Mouse (Mus musculus): ENCODE data around the gene Prima1. TPM values are rescaled to one million over a fixed set of nuclear protein-coding genes. Genes with fewer than 3 reads are reported as not detected.

Prima1 gene
- total RNA-seq, 2 experiments from 2014 or later = not detected

- ATAC-seq (replicated peaks; ENCODE audit: poor library complexity) = no peak
Observed at GRCm38 (mm10) chr12:103157129-103157910, 84.6 kb downstream of the Prima1 start.

- ATAC-seq (replicated peaks; ENCODE audit: poor library complexity) = no peak
Observed at GRCm38 (mm10) chr12:103155406-103155805, 86.5 kb downstream of the Prima1 start.

- no peak for ATAC-seq (replicated peaks; ENCODE audit: poor library complexity)
Observed at GRCm38 (mm10) chr12:103154927-103155326, 87.0 kb downstream of the Prima1 start.

GRCm38 (mm10) chr12:103150247-103150646, 91.7 kb downstream of the Prima1 start:
- no peak for ATAC-seq (replicated peaks; ENCODE audit: poor library complexity)

Other genes starting within 250 kb of the Prima1 start
- not detected in 2 replicates for gene Fam181a, start 68.8 kb upstream of the Prima1 start, total RNA-seq (2015)
- gene Fam181a, start 68.8 kb upstream of the Prima1 start, total RNA-seq (2017) = not detected in 2 replicates
- gene Asb2, start 113.9 kb upstream of the Prima1 start, total RNA-seq (2015) = 0.10 TPM in 1 of 2 replicates, not detected in the other
- not detected in 2 replicates for gene Asb2, start 113.9 kb upstream of the Prima1 start, total RNA-seq (2017)
- gene Otub2, start 146.5 kb upstream of the Prima1 start, total RNA-seq (2015) = 0.54 and 3.0 TPM in 2 replicates
- 0.54 and 1.3 TPM in 2 replicates for gene Otub2, start 146.5 kb upstream of the Prima1 start, total RNA-seq (2017)
- 1.5 and 3.0 TPM in 2 replicates for gene 9330161L09Rik, start 165.7 kb upstream of the Prima1 start, total RNA-seq (2015)
- gene 9330161L09Rik, start 165.7 kb upstream of the Prima1 start, total RNA-seq (2017) = 0.25 and 0.47 TPM in 2 replicates
- gene Ddx24, start 183.7 kb upstream of the Prima1 start, total RNA-seq (2015) = 77.9 and 79.7 TPM in 2 replicates
- 82.6 and 119 TPM in 2 replicates for gene Ddx24, start 183.7 kb upstream of the Prima1 start, total RNA-seq (2017)
- 61.5 and 79.9 TPM in 2 replicates for gene Ifi27, start 192.1 kb upstream of the Prima1 start, total RNA-seq (2015)
- 51.8 and 55.5 TPM in 2 replicates for gene Ifi27, start 192.1 kb upstream of the Prima1 start, total RNA-seq (2017)
- gene Ifi27l2a, start 201.5 kb upstream of the Prima1 start, total RNA-seq (2015) = 6.0 and 9.2 TPM in 2 replicates
- gene Ifi27l2a, start 201.5 kb upstream of the Prima1 start, total RNA-seq (2017) = 11.5 and 11.6 TPM in 2 replicates
- gene Ifi27l2b, start 215.1 kb upstream of the Prima1 start, total RNA-seq (2015) = not detected in 2 replicates
- not detected in 2 replicates for gene Ifi27l2b, start 215.1 kb upstream of the Prima1 start, total RNA-seq (2017)

Data from megakaryocyte progenitor cell, adult 5-6 weeks (primary cell).